Mouse (Mus musculus) stomach, postnatal 0 days (tissue): ENCODE data around the gene Dlg2. TPM values are rescaled to one million over a fixed set of nuclear protein-coding genes. Genes with fewer than 3 reads are reported as not detected.

Experiments used
- ATAC-seq: fragments of 200-750 bp; cut with Nextera tagmentation; 2 replicates; pipeline ENCODE4 v1.8.0; 2017; ENCODE audit not compliant: low FRiP score, low TSS enrichment
- DNase-seq: peaks from one replicate; pipeline ENCODE4 v3.0.0-alpha.2; 2016; ENCODE audit warnings: low spot score
- H3K27ac ChIP-seq: fragments of 300-500 bp; sonication (generic); replicated peaks from 2 replicates; pipeline ENCODE4 v1.5.1; 2014; ENCODE audit warnings: mild to moderate bottlenecking, control low read depth
- H3K27me3 ChIP-seq: fragments of 300-500 bp; sonication (generic); 2 replicates; pipeline ENCODE4 v1.6.1; 2014; ENCODE audit warnings: low read length; ENCODE audit not compliant: control insufficient read depth, insufficient read depth
- H3K36me3 ChIP-seq: fragments of 300-500 bp; sonication (generic); 2 replicates; pipeline ENCODE4 v1.6.1; 2014; ENCODE audit warnings: low read length, mixed read lengths; ENCODE audit not compliant: control insufficient read depth, insufficient read depth
- H3K4me1 ChIP-seq: fragments of 300-500 bp; sonication (generic); replicated peaks from 2 replicates; pipeline ENCODE4 v1.6.1; 2014; ENCODE audit warnings: antibody characterized with exemption; ENCODE audit not compliant: control insufficient read depth, insufficient read depth
- H3K4me2 ChIP-seq: fragments of 300-500 bp; sonication (generic); replicated peaks from 2 replicates; pipeline ENCODE4 v1.6.1; 2014; ENCODE audit warnings: low read depth, mild to moderate bottlenecking, control low read depth, moderate library complexity
- H3K4me3 ChIP-seq: fragments of 300-500 bp; sonication (generic); 2 replicates; pipeline ENCODE4 v1.5.1; 2014; ENCODE audit warnings: low read depth, low read length, control low read depth
- H3K9ac ChIP-seq: fragments of 300-500 bp; sonication (generic); 2 replicates; pipeline ENCODE4 v1.6.1; 2014; ENCODE audit warnings: mild to moderate bottlenecking, low read length, control low read depth, mixed read lengths
- H3K9me3 ChIP-seq: fragments of 300-500 bp; sonication (generic); 2 replicates; pipeline ENCODE4 v1.6.1; 2016; ENCODE audit warnings: low read length; ENCODE audit not compliant: control insufficient read depth
- CTCF ChIP-seq: IDR thresholded peaks from 2 replicates; pipeline ENCODE4 v1.5.1; 2016; ENCODE audit warnings: antibody characterized with exemption, low read depth, mild to moderate bottlenecking, moderate library complexity
- EP300 ChIP-seq: optimal IDR thresholded peaks from 2 replicates; pipeline ENCODE3; 2016; ENCODE audit warnings: antibody characterized with exemption
- WGBS: fragments of 180-500 bp; shearing (Covaris S2); extraction: QIAGEN DNeasy Blood & Tissue Kit; methylation state at CpG from one replicate; pipeline ENCODE4 v1.1.7; 2014; 5-methylcytosine and 5-hydroxymethylcytosine counted together
- polyA plus RNA-seq: library from polyadenylated mRNA; unstranded; fragments of >200 nt; fragmentation: Nextera tagmentation; extraction: Ambion mirVana; gene quantifications from 2 replicates; pipeline ENCODE4 v1.2.1, GENCODE M21; 2015

The Dlg2 gene
- polyA plus RNA-seq, 1 experiment from 2014 or later, result 12.8 TPM

DNA sequence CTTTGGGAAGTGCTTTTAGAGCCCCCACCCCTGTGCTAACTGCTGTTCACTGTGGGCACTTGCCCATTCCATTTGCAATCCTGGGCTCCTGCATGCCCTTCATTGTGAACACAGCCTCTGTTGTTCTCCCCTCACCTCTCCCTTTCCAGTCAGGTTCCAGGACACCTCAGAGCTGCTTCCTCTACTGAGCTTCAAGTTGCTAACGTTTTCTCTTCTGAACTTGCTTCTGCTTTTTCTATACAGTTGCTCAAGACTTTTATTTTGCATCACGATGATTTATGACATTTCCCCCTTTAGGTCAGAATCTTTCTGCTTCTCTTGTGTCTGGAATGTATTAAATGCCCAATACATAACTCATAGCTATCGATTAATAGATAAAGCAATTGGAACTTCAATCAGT lies 1674.3 kb downstream of the Dlg2 start:
- ATAC-seq (no peak), DNase-seq (no peak)
- WGBS, result 62% methylated on average over 3 of the region's 3 CpGs
- Histone ChIP-seq H3K4me3 (no peak overlapping the region), H3K9me3 (no peaks in the 10 kb centered on the region), H3K27me3 (no peaks in the 10 kb centered on the region), H3K27ac (no peak overlapping the region), H3K9ac (no peak overlapping the region), H3K4me1 (no peaks in the 10 kb centered on the region), H3K36me3 (no peaks in the 10 kb centered on the region), H3K4me2 (no peak overlapping the region)
- TF ChIP-seq EP300 (no peak), CTCF (no peak)

DNA sequence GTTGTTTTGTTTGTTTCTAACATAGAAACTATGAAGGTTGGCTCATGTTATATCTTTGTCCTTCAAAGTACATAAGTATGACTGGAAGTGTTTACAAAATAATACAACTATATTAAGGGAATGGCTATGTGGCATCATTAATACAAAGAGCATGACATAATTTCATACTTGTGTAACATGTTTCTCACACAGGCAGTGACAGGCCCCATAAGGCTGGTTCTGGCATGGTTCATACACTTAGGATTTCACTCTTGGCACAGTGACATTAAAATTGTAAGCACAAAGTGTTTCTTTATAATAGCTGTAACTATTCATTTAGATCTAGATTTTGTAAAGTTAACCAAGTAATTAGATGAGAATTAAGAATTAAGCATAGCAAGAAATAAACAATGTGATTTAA lies 1678.1 kb downstream of the Dlg2 start:
- no peaks in the 10 kb centered on the region for H3K9me3 ChIP-seq
- no peaks in the 10 kb centered on the region for H3K36me3 ChIP-seq
- no peak overlapping the region for H3K9ac ChIP-seq
- no peak overlapping the region for H3K4me2 ChIP-seq
- H3K27ac ChIP-seq, result no peak overlapping the region
- H3K4me1 ChIP-seq, result no peaks in the 10 kb centered on the region
- no peaks in the 10 kb centered on the region for H3K27me3 ChIP-seq
- no peak overlapping the region for H3K4me3 ChIP-seq
- TF ChIP-seq CTCF (no peak), EP300 (no peak)
- ATAC-seq, result peak; percentile 29; the same call in 1 of the 2 replicates
- no peak for DNase-seq

DNA sequence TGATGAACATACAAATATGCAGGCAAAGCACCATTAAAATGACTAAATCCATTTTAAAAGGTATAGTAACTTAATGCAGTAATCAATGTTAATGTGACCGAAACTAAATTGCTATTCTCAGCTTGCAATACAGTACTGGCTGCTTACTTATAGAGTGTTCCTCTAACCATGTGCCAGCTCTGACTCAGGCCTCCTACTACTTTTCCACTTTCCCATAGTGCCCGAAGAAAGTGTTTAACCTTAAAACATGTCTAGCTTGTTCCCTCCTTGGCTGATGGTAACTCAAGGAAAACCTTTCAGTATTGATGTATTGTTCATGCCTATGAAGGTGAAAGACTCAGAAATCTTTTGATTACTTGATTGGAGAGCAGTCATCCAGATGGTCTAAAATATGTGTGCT lies 1686.7 kb downstream of the Dlg2 start:
- no peak overlapping the region for H3K27ac ChIP-seq
- no peak overlapping the region for H3K9ac ChIP-seq
- H3K4me2 ChIP-seq, result no peak overlapping the region
- DNase-seq, result no peak
- no peak for ATAC-seq
- TF ChIP-seq CTCF (no peak), EP300 (no peak)
- H3K9me3 ChIP-seq, result no peaks in the 10 kb centered on the region
- 74% methylated on average over 2 of the region's 2 CpGs for WGBS
- no peaks in the 10 kb centered on the region for H3K27me3 ChIP-seq
- H3K4me3 ChIP-seq, result no peak overlapping the region
- no peaks in the 10 kb centered on the region for H3K4me1 ChIP-seq
- H3K36me3 ChIP-seq, result no peaks in the 10 kb centered on the region

DNA sequence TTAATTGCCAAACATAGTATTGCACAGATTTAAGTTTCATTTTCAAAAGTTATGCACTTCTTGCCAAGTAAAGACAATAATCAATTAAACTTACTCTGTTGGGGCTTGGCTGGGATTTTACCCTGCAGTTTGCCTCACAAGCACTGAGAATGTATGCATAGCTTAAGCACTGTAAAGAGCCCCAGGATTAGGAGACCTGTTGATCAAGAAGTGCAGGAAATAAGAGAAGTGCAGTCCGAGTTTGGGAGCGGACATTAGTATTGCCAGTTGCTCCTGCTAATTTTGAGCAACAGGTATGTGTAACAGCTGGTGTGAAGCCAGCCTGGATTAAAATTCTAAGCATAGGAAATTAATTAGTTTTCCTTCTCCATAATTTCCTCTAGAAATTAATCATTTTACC lies 1687.8 kb downstream of the Dlg2 start:
- Histone ChIP-seq H3K36me3 (no peaks in the 10 kb centered on the region), H3K4me3 (no peak overlapping the region), H3K9ac (no peak overlapping the region), H3K4me1 (no peaks in the 10 kb centered on the region), H3K27me3 (no peaks in the 10 kb centered on the region), H3K9me3 (no peaks in the 10 kb centered on the region), H3K4me2 (no peak overlapping the region), H3K27ac (no peak overlapping the region)
- DNase-seq (no peak), ATAC-seq (no peak)
- WGBS, result 48% methylated on average over 2 of the region's 2 CpGs
- no peak for TF ChIP-seq CTCF
- peak; percentile 36 for TF ChIP-seq EP300

DNA sequence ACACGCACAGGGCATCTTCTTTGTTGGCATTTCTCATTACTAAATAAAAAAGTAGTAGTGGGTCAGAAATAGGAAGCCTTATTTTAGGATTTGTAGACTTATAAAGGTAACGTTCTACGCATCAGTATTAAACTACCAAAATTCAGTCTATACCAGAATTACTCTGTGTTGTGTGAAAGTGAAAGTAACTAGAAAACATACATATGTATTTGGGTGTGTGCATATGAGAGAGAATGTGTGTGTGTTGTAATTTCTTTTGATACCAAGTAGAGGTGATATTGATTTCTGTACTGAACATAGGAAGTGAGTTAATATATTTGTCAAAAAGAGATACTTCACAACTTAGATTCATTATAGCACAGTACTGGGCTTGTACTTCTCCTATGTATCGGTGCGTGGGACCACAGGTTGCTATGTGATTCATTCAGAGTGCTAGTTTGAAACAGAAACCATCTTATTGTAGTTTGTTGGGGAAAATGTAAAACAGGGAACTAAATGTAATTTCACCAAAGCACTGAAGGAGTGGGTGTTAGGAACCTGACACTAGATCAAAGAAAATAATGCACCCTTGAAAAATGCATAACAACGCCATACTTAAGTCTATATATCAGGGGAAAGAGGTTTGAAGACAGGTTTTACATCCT lies 1688.5 kb downstream of the Dlg2 start:
- Histone ChIP-seq H3K27ac (no peak overlapping the region), H3K4me3 (no peak overlapping the region), H3K9me3 (no peaks in the 10 kb centered on the region), H3K4me2 (no peak overlapping the region), H3K27me3 (no peaks in the 10 kb centered on the region), H3K36me3 (no peaks in the 10 kb centered on the region), H3K4me1 (no peaks in the 10 kb centered on the region), H3K9ac (no peak overlapping the region)
- DNase-seq, result no peak
- TF ChIP-seq EP300, result no peak
- no peak for TF ChIP-seq CTCF
- 75% methylated on average over 6 of the region's 6 CpGs for WGBS
- ATAC-seq, result no peak

DNA sequence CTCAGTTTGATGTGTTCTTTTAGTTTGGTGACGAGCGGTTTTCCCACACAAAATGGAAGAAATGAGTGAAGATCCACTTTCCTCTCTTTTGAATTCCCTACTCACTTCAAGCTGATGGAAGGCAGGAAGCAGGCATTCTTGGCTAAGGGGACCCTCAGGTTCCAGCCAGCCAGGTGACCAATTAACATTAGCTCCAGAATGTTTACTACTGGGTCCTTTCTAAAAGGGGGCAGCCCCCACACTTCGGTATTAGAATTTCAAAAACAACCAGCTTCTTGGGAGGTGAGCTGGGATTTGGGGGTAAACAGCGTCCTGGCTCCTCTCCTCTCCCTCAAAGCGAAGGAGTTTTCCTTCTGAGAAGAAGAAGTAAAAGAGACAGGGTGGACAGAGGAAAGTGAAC lies 1703.6 kb downstream of the Dlg2 start:
- H3K4me2 ChIP-seq, result peak overlapping the region; percentile 64
- no peak overlapping the region for H3K27ac ChIP-seq
- H3K36me3 ChIP-seq, result no peaks in the 10 kb centered on the region
- peak overlapping the region; percentile 41 for H3K4me3 ChIP-seq
- no peaks in the 10 kb centered on the region for H3K9me3 ChIP-seq
- no peaks in the 10 kb centered on the region for H3K4me1 ChIP-seq
- DNase-seq (no peak), ATAC-seq (no peak)
- WGBS, result 38% methylated on average over 5 of the region's 5 CpGs
- H3K27me3 ChIP-seq, result no peaks in the 10 kb centered on the region
- H3K9ac ChIP-seq, result no peak overlapping the region
- TF ChIP-seq CTCF (no peak), EP300 (no peak)
